Mouse (Mus musculus) midbrain, embryonic 14.5 days (tissue): Measurements from ENCODE around the gene Socs1. TPM values are rescaled to one million over a fixed set of nuclear protein-coding genes. Genes with fewer than 3 reads are reported as not detected.

Experiments used
- ATAC-seq: fragments of 200-750 bp; cut with Nextera tagmentation; 2 replicates; pipeline ENCODE4 v1.8.0; 2017; ENCODE audit warnings: moderate number of reproducible peaks, moderate library complexity; ENCODE audit not compliant: low FRiP score, low TSS enrichment
- DNase-seq: peaks from one replicate; pipeline ENCODE4 v3.0.0-alpha.2; 2015
- H3K27ac ChIP-seq: fragments of 300-500 bp; sonication (generic); replicated peaks from 2 replicates; pipeline ENCODE4 v1.5.1; 2014; ENCODE audit warnings: mild to moderate bottlenecking, low read depth, low read length, moderate library complexity
- H3K27me3 ChIP-seq: fragments of 300-500 bp; sonication (generic); 2 replicates; pipeline ENCODE4 v1.6.1; 2014; ENCODE audit warnings: low read length, control low read depth, mixed read lengths; ENCODE audit not compliant: control insufficient read depth, insufficient read depth
- H3K36me3 ChIP-seq: fragments of 300-500 bp; sonication (generic); 2 replicates; pipeline ENCODE4 v1.6.1; 2014; ENCODE audit warnings: low read length, control low read depth; ENCODE audit not compliant: control insufficient read depth, insufficient read depth
- H3K4me1 ChIP-seq: fragments of 300-500 bp; sonication (generic); 2 replicates; pipeline ENCODE4 v1.6.1; 2014; ENCODE audit warnings: mild to moderate bottlenecking, antibody characterized with exemption, low read length, control low read depth; ENCODE audit not compliant: control insufficient read depth, insufficient read depth
- H3K4me2 ChIP-seq: fragments of 300-500 bp; sonication (generic); 2 replicates; pipeline ENCODE4 v1.6.1; 2014; ENCODE audit warnings: mild to moderate bottlenecking, low read length, moderate library complexity
- H3K4me3 ChIP-seq: fragments of 300-500 bp; sonication (generic); replicated peaks from 2 replicates; pipeline ENCODE4 v1.5.1; 2014; ENCODE audit warnings: low read depth, low read length
- H3K9ac ChIP-seq: fragments of 300-500 bp; sonication (generic); replicated peaks from 2 replicates; pipeline ENCODE4 v1.6.1; 2014; ENCODE audit warnings: mild to moderate bottlenecking, low read length, moderate library complexity
- H3K9me3 ChIP-seq: fragments of 300-500 bp; sonication (generic); 2 replicates; pipeline ENCODE4 v1.6.1; 2016; ENCODE audit warnings: low read length, control low read depth, mixed read lengths; ENCODE audit not compliant: control insufficient read depth
- WGBS: fragments of 180-500 bp; shearing (Covaris S2); extraction: QIAGEN DNeasy Blood & Tissue Kit; methylation state at CpG from one replicate; pipeline ENCODE4 v1.1.7; 2014; 5-methylcytosine and 5-hydroxymethylcytosine counted together
- polyA plus RNA-seq: library from polyadenylated mRNA; unstranded; fragments of >200 nt; fragmentation: Nextera tagmentation; extraction: Ambion mirVana; gene quantifications from 2 replicates; pipeline ENCODE4 v1.2.1, GENCODE M21; 2014

Gene Socs1
- polyA plus RNA-seq, 1 experiment from 2014 or later: 2.7 TPM

DNA sequence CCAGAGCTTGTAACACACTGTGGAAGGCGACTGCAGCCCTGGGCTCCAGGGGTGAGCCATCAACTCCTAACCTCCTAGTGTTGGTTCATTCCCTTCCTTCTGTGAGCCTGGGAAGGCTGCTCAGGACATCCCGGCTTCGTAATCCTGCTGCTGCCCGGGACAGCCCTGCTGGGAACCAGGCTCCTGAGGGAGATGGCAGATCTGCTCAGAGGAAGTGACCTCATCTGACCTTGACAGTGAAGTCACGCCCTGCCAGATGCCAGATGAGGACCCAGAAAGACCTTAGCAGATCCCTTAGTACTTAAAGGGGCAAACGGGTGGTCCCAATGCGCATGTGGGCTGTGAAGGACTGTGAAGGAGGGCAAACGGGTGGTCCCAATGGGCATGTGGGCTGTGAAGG, 24.2 kb downstream of the Socs1 start:
- Histone ChIP-seq H3K4me1 (no peaks in the 10 kb centered on the region), H3K27me3 (no peaks in the 10 kb centered on the region), H3K27ac (no peak overlapping the region), H3K9ac (no peak overlapping the region), H3K36me3 (no peaks in the 10 kb centered on the region), H3K4me3 (no peak overlapping the region), H3K9me3 (no peaks in the 10 kb centered on the region), H3K4me2 (no peak overlapping the region)
- DNase-seq: no peak
- WGBS: 73% methylated on average over 8 of the region's 8 CpGs
- no peak for ATAC-seq

DNA sequence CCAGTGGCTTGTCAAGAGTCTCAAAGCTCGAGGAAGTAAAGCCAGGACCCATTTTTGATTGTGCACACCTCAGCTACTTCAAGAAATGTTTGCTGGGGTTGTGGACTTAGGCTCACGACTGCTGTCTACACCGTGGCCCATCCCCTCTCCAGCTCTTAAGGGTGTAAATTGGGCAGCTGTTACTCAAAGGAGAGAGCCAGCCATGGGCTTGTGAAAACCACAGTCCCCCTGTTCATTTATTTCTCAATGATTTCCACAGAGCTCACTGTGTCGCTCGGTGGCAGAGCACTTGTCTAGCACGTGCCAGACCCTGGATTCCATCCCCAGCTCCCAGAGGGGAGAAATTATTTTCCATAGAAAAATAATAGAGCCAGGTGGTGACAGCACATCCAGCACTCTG, 29.2 kb downstream of the Socs1 start:
- 83% methylated on average over 5 of the region's 6 CpGs for WGBS
- Histone ChIP-seq H3K4me1 (no peaks in the 10 kb centered on the region), H3K4me3 (no peak overlapping the region), H3K36me3 (no peaks in the 10 kb centered on the region), H3K27me3 (no peaks in the 10 kb centered on the region), H3K4me2 (no peak overlapping the region), H3K9me3 (no peaks in the 10 kb centered on the region), H3K9ac (no peak overlapping the region), H3K27ac (no peak overlapping the region)
- ATAC-seq (no peak), DNase-seq (no peak)

DNA sequence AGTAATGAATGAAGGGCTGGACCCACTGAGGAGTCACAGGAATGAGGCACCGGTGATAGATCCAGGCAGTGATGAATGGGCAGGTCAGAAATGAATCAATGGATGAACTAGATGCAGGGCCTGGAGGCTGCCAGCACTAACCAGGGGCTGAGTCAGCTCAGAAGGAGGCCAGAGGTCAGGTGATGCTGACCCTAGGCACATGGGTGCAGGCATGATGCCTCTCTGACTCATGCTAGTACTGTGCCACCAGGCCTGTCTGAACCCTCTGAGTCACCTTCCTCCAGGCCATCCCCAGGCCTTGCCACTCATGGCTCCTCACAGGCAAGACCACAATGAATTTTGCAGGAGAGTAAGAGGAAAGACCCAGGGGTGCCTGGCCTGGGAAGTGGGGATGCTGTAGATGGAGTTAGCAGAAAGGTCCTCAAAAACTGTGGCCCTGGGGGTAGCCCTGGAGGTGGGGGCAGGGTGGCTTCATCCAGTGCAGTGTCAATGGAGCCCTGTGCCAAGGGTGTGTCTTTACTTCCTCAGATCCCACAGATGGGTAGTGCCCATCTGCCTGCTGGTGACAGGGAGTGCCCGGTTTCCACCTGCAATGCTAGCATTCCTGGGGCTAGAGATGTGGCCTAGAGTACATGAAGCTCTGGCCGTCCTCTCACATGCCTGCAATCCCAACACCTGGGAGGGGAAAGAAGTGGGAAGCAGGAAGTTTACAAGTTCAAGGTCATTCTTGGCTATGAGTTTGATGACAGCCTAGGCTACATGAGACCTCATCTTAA, 30.6 kb downstream of the Socs1 start:
- no peak overlapping the region for H3K27ac ChIP-seq
- ATAC-seq (no peak), DNase-seq (no peak)
- no peak overlapping the region for H3K4me2 ChIP-seq
- no peak overlapping the region for H3K9ac ChIP-seq
- no peak overlapping the region for H3K4me3 ChIP-seq
- H3K27me3 ChIP-seq: no peaks in the 10 kb centered on the region
- H3K9me3 ChIP-seq: no peaks in the 10 kb centered on the region
- no peaks in the 10 kb centered on the region for H3K4me1 ChIP-seq
- H3K36me3 ChIP-seq: no peaks in the 10 kb centered on the region
- 86% methylated on average over 3 of the region's 3 CpGs for WGBS

DNA sequence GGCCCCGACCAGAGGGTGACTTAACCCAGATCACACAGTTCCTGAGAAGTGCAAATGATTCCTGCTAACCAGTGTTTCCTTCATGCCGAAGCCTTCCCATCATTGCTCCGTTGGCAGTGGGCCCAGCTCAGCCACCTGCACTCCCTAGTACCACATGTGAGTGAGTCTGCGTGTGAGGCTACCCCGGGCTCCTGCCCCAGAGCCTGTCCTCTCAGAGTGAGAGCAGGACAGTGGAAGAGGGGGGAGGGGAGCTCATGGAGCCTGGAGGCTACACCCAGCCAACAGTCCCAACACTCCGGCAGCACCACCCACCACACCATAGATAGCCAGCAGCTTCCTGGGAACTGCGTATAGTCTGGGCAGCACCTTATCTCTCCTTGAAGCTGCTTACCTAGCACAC, 35.5 kb downstream of the Socs1 start:
- Histone ChIP-seq H3K4me3 (no peak overlapping the region), H3K36me3 (no peaks in the 10 kb centered on the region), H3K27ac (no peak overlapping the region), H3K4me1 (no peaks in the 10 kb centered on the region), H3K9me3 (no peaks in the 10 kb centered on the region), H3K27me3 (no peaks in the 10 kb centered on the region), H3K9ac (no peak overlapping the region), H3K4me2 (no peak overlapping the region)
- DNase-seq: peak; percentile 30
- WGBS: 72% methylated on average over 7 of the region's 7 CpGs
- 0 out of 2 replicates have a peak, but pooled peaks have one; percentile 34 for ATAC-seq

DNA sequence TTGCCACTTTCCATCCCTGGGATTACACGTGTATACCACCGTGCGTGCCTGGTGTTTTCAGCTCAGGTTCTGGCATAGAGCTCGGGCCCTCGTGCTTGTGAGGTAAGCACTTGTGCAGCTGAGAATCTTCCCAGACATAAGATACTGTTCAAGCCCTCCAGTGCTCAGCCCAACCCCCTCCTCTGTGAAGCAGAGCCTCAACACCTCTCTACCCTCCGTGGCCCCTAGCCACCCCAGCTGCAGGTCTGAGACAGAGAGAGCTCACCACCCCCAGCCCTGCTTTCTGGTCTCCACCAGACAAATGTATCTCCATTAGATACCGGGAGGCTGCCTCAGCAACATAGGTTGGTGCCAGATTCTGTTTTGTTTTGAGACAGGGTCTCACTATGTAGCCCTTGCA, 36.1 kb downstream of the Socs1 start:
- DNase-seq (no peak), ATAC-seq (no peak)
- Histone ChIP-seq H3K27me3 (no peaks in the 10 kb centered on the region), H3K27ac (no peak overlapping the region), H3K4me2 (no peak overlapping the region), H3K9ac (no peak overlapping the region), H3K36me3 (no peaks in the 10 kb centered on the region), H3K4me1 (no peaks in the 10 kb centered on the region), H3K4me3 (no peak overlapping the region), H3K9me3 (no peaks in the 10 kb centered on the region)
- 83% methylated on average over 7 of the region's 7 CpGs for WGBS

DNA sequence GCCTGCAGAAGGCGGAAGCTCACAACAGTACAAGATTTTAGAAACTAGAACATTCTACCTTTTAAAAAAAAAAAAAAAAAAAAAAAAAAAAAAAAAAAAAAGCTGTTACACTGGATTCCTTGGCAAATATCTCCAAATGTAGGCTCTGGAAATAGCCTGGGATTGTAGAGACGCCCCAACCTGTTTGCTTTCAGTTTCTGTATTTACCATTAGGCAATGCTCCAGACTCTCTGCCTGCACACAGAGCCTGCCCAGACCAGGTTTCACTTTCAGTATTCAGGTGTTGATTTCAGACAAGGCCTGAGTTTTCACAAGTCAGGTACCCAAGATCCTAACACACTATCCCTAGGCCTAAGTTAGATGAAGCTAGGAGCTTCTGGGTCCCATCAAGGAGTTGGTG, 44.3 kb downstream of the Socs1 start:
- H3K4me3 ChIP-seq: no peak overlapping the region
- H3K27me3 ChIP-seq: no peaks in the 10 kb centered on the region
- H3K27ac ChIP-seq: no peak overlapping the region
- H3K36me3 ChIP-seq: no peaks in the 10 kb centered on the region
- WGBS: 97% methylated on average over 2 of the region's 2 CpGs
- H3K9ac ChIP-seq: no peak overlapping the region
- DNase-seq (no peak), ATAC-seq (no peak)
- no peaks in the 10 kb centered on the region for H3K4me1 ChIP-seq
- H3K9me3 ChIP-seq: no peaks in the 10 kb centered on the region
- no peak overlapping the region for H3K4me2 ChIP-seq

DNA sequence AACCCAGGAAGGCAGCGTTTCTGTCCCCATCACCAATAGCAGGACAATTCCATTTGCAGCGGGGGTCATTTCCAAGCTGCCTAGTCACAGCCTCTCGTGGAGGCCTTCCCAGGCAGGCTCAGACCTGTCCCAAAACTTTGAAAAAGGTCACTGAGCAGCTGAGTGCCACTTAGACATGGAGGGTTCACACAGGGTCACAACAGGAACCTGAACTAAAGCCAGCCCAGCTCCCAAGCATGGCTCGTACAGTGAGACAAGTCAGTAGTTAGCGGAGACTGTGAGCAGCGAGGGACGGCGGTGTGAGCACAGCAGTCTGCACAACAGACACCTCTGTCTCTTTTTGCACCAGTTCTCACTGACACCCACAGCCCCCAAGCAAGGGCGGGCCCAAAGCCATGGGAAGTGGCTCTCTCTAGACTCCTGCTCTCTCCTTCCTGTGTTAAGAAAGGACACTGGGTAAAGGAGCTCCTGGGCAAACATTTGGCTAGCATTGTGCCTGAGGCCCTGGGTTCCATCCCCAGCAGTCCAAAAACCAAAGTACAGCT, 45.4 kb downstream of the Socs1 start:
- no peaks in the 10 kb centered on the region for H3K9me3 ChIP-seq
- no peaks in the 10 kb centered on the region for H3K36me3 ChIP-seq
- DNase-seq (no peak), ATAC-seq (no peak)
- H3K4me2 ChIP-seq: no peak overlapping the region
- 76% methylated on average over 9 of the region's 9 CpGs for WGBS
- no peaks in the 10 kb centered on the region for H3K27me3 ChIP-seq
- H3K27ac ChIP-seq: no peak overlapping the region
- H3K9ac ChIP-seq: no peak overlapping the region
- no peak overlapping the region for H3K4me3 ChIP-seq
- H3K4me1 ChIP-seq: no peaks in the 10 kb centered on the region

DNA sequence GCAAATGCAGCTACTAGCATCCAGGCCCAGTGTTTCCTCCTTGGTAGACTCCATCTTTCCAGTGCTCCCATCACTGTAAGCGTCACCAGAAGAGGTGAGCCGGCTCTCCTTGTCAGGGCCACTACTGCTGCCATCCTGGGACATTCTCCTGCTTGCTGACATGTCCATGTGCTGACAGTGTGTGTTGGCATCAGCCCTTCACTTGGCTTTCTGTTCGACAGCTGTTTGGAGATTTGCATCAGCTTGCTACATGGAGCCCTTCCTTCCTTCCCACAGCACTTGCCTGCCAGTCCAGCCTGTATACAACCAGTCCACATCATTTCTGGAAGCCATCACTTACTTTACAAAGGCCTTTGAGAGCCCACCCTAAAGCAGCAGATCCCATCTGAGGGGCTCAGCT, 46.5 kb downstream of the Socs1 start:
- Histone ChIP-seq H3K27ac (no peak overlapping the region), H3K9ac (no peak overlapping the region), H3K27me3 (no peaks in the 10 kb centered on the region), H3K9me3 (no peaks in the 10 kb centered on the region), H3K4me1 (no peaks in the 10 kb centered on the region), H3K4me3 (no peak overlapping the region), H3K36me3 (no peaks in the 10 kb centered on the region), H3K4me2 (no peak overlapping the region)
- no peak for ATAC-seq
- WGBS: 87% methylated on average over 3 of the region's 3 CpGs
- no peak for DNase-seq

DNA sequence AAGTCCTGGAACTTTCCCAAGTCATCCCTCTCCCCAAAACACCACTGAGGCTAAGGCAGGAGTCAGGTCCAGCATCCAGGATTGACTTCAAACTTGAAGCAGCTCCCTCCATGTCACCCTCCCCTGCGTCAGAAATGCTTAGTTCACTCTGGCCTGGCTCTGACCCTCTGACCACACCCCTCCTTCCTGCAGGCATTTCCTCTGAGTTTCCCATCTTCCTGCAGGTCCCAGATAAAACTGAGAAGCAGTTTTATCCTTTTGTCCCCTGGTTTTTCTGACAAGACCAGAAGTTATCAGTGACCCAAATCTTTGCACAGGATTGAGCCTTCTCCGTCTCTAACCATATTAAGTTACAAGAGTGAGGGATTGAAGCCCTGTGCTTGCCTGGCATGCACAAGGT, 47.8 kb downstream of the Socs1 start:
- no peaks in the 10 kb centered on the region for H3K27me3 ChIP-seq
- H3K27ac ChIP-seq: no peak overlapping the region
- DNase-seq: no peak
- ATAC-seq: no peak
- no peaks in the 10 kb centered on the region for H3K4me1 ChIP-seq
- no peak overlapping the region for H3K9ac ChIP-seq
- H3K9me3 ChIP-seq: no peaks in the 10 kb centered on the region
- H3K36me3 ChIP-seq: 0 out of 2 replicates have a peak, but pooled peaks cover 3% of the 10 kb centered on the region
- WGBS: 60% methylated on average over 2 of the region's 2 CpGs
- no peak overlapping the region for H3K4me3 ChIP-seq
- H3K4me2 ChIP-seq: no peak overlapping the region
